Mouse (Mus musculus) megakaryocyte, embryonic 14.5 days (primary cell): ENCODE data around the gene Atp5d. TPM values are rescaled to one million over a fixed set of nuclear protein-coding genes. Genes with fewer than 3 reads are reported as not detected.
"Not testable (repeated sequence)": the region's sequence is repeated elsewhere in the genome, so short reads cannot be mapped to it uniquely, and the experiment has no call there.

Source experiments
- H3K27me3 ChIP-seq: replicated peaks from 2 replicates; pipeline ENCODE3; 2012; ENCODE audit warnings: inconsistent platforms
- H3K36me3 ChIP-seq: replicated peaks from 2 replicates; pipeline ENCODE3; 2012; ENCODE audit warnings: low read length, inconsistent platforms, mixed read lengths
- H3K4me1 ChIP-seq: 2 replicates; pipeline ENCODE4 v1.6.1; 2012; ENCODE audit warnings: inconsistent platforms
- H3K4me3 ChIP-seq: replicated peaks from 2 replicates; pipeline ENCODE3; 2012; ENCODE audit warnings: moderate library complexity, mild to moderate bottlenecking, inconsistent platforms
- H3K9me3 ChIP-seq: 2 replicates; pipeline ENCODE4 v1.6.1; 2012; ENCODE audit warnings: inconsistent platforms
- FLI1 ChIP-seq: IDR thresholded peaks from 2 replicates; pipeline ENCODE4 v1.6.1; 2012; ENCODE audit warnings: low read length, inconsistent platforms, mixed read lengths
- GATA1 ChIP-seq: IDR thresholded peaks from 3 replicates; pipeline ENCODE4 v1.6.1; 2012; ENCODE audit warnings: mixed read lengths, low read length, inconsistent platforms, borderline replicate concordance
- polyA plus RNA-seq: library from polyadenylated mRNA; stranded (reverse); fragments of >175 nt; gene quantifications from 2 replicates; pipeline ENCODE4 v1.2.3, GENCODE M21; 2012; ENCODE audit warnings: low replicate concordance; ENCODE audit not compliant: insufficient read depth

The Atp5d gene
- polyA plus RNA-seq, 1 experiment: 1,192 TPM

DNA sequence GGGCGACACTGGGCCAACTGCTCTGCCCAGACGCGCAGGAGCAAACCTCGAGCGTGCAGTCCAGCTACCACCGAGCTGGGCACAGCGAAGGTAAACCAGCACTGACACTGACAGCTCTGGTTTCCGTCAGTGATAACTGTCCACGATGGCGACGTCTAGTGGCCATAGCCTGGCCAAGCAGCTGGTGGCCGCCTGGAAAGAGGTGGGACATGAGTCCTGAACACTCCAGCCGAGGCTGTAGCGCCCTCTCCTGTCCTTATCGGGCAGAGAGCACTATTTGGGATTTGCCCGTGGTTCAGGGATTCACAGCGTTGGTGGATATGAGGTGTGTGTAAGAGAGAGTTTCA lies 26.5 kb downstream of the Atp5d start:
- Histone ChIP-seq H3K36me3 (peaks cover 12% of the 10 kb centered on the region), H3K9me3 (no peaks in the 10 kb centered on the region), H3K4me3 (peak overlapping the region; percentile 93), H3K27me3 (no peaks in the 10 kb centered on the region), H3K4me1 (peaks cover 90% of the 10 kb centered on the region)
- TF ChIP-seq FLI1 (no peak), GATA1 (no peak)

DNA sequence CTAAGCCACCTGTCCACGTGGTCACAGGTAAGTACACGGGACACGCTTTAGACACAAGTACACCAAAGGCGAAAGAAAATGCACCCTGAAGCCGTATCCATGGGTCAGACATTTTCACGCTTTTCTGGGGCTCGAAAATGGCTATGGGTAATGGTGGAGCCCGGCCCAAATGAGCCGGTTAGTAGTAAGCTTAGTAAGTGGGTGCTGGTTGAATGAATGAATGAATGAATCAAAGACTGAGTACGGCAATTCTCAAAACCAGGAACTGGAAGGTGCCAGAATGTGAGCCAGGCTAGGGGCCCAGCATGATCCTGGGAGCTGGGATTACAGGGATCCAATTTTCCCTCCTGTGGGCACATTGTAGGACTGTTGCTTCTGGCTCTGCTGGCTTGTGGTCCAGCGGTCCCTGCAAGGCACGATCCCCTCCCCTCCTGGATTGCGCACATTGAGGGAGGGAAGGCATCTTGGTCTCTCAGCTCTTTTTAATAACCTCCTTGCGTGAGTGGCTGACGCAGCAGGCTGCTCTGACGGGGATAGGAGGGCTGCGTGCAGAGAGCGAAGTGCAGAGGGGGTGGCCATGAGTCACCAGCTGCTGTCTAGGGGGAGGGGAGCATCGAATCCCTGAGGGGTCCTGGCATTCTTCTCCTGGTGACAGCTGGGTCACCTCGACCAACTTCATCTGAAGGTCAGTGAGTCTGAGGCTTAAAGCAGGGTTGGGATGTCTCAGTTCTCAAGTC lies 27.1 kb downstream of the Atp5d start, which contains the start of gene Cirbp:
Gene Cirbp, plus strand, starts transcription at position 594 of the 737 bp plus-strand sequence.
- Histone ChIP-seq H3K27me3 (no peaks in the 10 kb centered on the region), H3K4me1 (peaks cover 90% of the 10 kb centered on the region), H3K4me3 (peak within 1 kb of the TSS; percentile 95), H3K9me3 (no peaks in the 10 kb centered on the region), H3K36me3 (peaks cover 18% of the 10 kb centered on the region)
- TF ChIP-seq FLI1: no peak
- TF ChIP-seq GATA1: no peak

DNA sequence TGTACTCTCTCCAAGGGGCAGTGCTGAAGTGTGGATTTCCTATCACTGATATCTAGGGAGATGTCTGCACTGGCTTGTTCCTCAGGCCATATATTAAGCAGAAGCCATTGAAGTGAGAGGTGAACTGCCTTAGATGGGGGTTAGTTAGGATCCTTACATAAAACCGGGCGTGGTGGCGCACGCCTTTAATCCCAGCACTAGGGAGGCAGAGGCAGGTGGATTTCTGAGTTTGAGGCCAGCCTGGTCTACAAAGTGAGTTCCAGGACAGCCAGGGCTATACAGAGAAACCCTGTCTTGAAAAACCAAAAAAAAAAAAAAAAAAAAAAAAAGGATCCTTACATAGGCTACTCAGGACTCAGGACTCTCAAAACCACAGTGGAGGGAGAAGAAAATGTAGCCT lies 27.7 kb downstream of the Atp5d start:
- peaks cover 23% of the 10 kb centered on the region for H3K36me3 ChIP-seq
- H3K4me1 ChIP-seq: peaks cover 88% of the 10 kb centered on the region
- H3K4me3 ChIP-seq: peak overlapping the region; percentile 93
- H3K27me3 ChIP-seq, H3K9me3 ChIP-seq: not testable (repeated sequence)

DNA sequence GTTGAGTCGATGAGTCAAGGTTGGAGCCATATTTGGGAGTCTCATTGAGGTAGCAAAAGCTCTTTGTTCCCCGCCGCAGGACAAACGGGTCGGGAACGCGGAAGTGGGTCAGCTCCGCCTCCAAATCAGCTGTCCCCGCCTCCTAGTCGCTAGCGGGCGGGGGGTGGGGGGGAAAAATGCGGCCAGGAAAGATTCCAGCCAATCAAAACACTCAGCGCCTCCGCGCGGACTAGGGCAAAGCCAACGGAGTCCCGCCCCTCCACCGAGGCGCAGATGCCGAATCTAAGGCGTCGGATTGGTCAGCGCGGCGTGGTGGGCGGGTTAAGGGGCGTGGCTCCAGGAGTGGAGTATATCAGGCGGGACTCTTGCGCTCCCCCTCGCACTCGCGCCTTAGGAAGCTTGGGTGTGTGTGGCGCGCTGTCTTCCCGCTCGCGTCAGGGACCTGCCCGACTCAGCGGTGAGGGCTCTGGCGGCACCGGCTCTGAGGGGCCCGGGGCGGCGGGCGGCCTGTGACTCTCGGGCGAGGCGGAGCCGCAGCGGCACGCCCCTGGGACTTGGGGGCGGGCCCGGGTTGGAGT lies 29.1 kb downstream of the Atp5d start:
- Histone ChIP-seq H3K4me1 (peaks cover 88% of the 10 kb centered on the region), H3K4me3 (peak overlapping the region; percentile 95), H3K36me3 (peaks cover 35% of the 10 kb centered on the region), H3K27me3 (no peaks in the 10 kb centered on the region), H3K9me3 (no peaks in the 10 kb centered on the region)
- TF ChIP-seq FLI1: no peak
- no peak for TF ChIP-seq GATA1

DNA sequence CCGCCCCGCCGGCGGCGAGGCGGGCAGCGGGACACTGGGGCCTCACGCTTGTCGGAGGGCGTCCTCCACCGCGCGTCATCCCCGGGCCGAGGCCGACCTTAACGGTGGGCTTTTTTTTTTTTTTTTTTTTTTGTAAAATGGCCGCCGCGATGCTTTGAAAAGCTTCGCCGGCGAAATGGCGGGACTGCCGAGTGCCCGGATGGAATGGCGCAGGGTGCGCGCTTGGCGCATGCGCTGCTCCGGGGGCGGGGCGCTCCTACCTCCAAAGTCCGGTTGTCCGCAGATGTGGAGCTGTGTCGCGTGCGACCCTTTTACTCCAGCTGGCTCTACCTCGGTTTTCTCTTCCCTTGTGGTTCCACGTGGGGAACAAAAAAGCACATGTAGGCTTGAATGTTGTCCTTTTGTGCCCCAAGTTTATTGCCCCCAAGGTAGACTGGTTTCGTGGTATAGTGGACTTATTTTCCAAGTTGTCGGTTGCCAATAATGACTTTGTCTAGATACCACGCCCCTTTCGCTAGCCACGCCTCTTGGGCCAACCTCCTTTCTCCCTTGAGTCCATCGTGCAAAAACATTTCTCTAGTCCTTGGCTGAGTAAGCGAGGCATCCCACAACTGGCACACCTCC lies 29.7 kb downstream of the Atp5d start:
- Histone ChIP-seq H3K4me3 (peak overlapping the region; percentile 95), H3K9me3 (no peaks in the 10 kb centered on the region), H3K27me3 (no peaks in the 10 kb centered on the region), H3K4me1 (peaks cover 85% of the 10 kb centered on the region), H3K36me3 (peaks cover 33% of the 10 kb centered on the region)
- TF ChIP-seq FLI1 (no peak), GATA1 (no peak)

DNA sequence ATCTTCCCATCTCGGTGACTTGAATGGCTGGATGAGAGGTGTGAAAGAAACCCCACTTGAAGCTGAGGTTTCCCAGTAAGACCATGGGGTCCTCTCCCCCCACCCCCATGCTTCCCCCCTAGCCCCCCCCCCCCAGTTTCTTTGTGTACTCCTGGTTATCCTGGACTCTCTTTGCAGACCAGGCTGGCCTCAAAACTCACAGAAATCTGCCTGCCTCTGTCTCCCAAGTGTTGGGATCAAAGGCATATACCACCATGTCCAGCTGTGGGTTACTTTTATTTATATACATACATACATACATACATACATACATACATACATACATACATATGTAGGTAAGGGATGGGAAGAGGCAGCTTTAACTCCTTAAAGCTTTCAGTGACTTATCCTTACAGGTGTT lies 30.6 kb downstream of the Atp5d start:
- peak overlapping the region; percentile 95 for H3K4me3 ChIP-seq
- peaks cover 84% of the 10 kb centered on the region for H3K4me1 ChIP-seq
- no peak for TF ChIP-seq GATA1
- TF ChIP-seq FLI1: no peak
- H3K27me3 ChIP-seq: no peaks in the 10 kb centered on the region
- peaks cover 33% of the 10 kb centered on the region for H3K36me3 ChIP-seq
- no peaks in the 10 kb centered on the region for H3K9me3 ChIP-seq

DNA sequence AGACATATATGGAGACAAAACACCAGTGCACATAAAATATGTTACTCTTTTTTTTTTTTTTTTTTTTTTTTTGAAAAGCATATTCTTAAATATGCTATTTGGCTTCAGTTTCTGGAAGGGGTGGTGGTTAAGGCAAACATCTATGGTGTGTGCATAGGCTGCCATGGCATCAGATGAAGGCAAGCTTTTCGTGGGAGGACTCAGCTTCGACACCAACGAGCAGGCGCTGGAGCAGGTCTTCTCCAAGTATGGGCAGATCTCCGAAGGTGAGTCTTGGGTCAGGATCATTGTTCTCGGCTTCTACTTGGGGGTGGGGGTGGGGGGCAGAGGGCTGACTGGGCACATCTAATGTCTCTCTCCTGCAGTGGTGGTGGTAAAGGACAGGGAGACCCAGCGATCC lies 31.2 kb downstream of the Atp5d start:
- no peaks in the 10 kb centered on the region for H3K9me3 ChIP-seq
- no peaks in the 10 kb centered on the region for H3K27me3 ChIP-seq
- peaks cover 33% of the 10 kb centered on the region for H3K36me3 ChIP-seq
- TF ChIP-seq GATA1 (no peak), FLI1 (no peak)
- H3K4me1 ChIP-seq: peaks cover 84% of the 10 kb centered on the region
- H3K4me3 ChIP-seq: no peak overlapping the region

DNA sequence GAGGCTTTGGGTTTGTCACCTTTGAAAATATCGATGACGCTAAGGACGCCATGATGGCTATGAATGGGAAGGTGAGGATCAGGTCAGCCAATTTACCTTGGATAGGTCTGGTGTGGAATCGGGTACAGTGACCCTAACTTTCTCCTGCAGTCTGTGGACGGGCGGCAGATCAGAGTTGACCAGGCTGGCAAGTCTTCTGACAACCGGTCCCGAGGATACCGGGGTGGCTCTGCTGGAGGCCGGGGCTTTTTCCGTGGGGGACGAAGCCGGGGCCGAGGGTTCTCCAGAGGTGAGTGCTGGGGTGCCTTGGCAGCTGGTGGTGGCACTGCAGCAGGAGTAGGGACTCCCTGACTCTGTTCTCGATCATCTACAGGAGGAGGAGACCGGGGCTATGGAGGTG lies 31.6 kb downstream of the Atp5d start:
- Histone ChIP-seq H3K4me3 (no peak overlapping the region), H3K9me3 (no peaks in the 10 kb centered on the region), H3K4me1 (peaks cover 84% of the 10 kb centered on the region), H3K27me3 (no peaks in the 10 kb centered on the region), H3K36me3 (peaks cover 33% of the 10 kb centered on the region)
- TF ChIP-seq FLI1 (no peak), GATA1 (no peak)

DNA sequence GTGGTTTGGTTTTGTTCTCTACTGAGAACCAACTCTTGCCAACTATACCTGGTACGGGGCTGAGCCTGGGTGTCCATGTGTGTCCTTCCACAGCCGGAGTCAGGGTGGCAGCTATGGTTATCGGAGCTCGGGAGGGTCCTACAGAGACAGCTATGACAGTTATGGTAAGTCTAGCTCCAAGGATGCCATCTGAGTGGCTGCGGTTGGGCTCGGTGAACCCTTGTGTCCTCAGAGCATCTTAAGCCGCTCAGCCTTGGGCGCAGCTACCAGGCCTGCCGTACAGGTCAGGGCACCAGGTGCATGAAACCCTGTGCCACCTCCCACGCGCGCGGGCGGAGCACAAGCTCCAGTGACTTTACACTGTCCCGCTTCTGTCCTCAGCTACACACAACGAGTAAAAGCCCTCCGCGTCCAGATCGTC lies 32.2 kb downstream of the Atp5d start:
- no peaks in the 10 kb centered on the region for H3K9me3 ChIP-seq
- no peak overlapping the region for H3K4me3 ChIP-seq
- H3K4me1 ChIP-seq: peaks cover 84% of the 10 kb centered on the region
- H3K27me3 ChIP-seq: no peaks in the 10 kb centered on the region
- TF ChIP-seq FLI1 (no peak), GATA1 (no peak)
- H3K36me3 ChIP-seq: peaks cover 33% of the 10 kb centered on the region

DNA sequence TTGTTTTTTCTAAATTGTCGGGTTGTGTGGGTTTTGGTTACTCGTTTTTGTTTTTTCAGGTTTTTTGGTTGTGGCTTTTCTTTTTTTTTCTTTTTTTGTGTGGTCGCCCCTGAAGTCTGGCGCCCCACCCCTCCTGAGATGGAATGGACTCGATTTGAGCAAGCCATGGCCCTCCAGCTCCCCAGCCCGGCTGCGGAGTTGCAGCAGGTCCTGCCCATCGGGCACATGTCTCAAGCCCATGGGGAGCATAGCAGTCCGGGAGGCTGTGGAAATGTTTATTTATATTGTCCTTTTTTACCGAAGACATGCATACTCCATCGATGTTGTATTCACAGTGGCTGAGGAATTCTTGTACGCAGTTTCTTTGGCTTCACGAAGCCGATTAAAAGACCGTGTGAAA lies 32.8 kb downstream of the Atp5d start:
- TF ChIP-seq FLI1 (no peak), GATA1 (no peak)
- Histone ChIP-seq H3K36me3 (peaks cover 37% of the 10 kb centered on the region), H3K27me3 (no peaks in the 10 kb centered on the region), H3K4me1 (peaks cover 82% of the 10 kb centered on the region), H3K9me3 (no peaks in the 10 kb centered on the region), H3K4me3 (no peak overlapping the region)
